Mouse (Mus musculus) midbrain, postnatal 0 days (tissue): ENCODE results near the gene Cdc27. TPM values are rescaled to one million over a fixed set of nuclear protein-coding genes. Genes with fewer than 3 reads are reported as not detected.

Experiments
- ATAC-seq: fragments of 200-750 bp; cut with Nextera tagmentation; 2 replicates; pipeline ENCODE4 v1.8.0; 2017; ENCODE audit warnings: moderate number of reproducible peaks, mild to moderate bottlenecking, moderate TSS enrichment, moderate library complexity; ENCODE audit not compliant: low FRiP score
- DNase-seq: peaks from one replicate; pipeline ENCODE4 v3.0.0-alpha.2; 2015; ENCODE audit warnings: low spot score
- H3K27ac ChIP-seq: fragments of 300-500 bp; sonication (generic); 2 replicates; pipeline ENCODE4 v1.5.1; 2014; ENCODE audit warnings: low read depth, mild to moderate bottlenecking, low read length, mixed read lengths
- H3K27me3 ChIP-seq: fragments of 300-500 bp; sonication (generic); 2 replicates; pipeline ENCODE4 v1.6.1; 2014; ENCODE audit warnings: low read length, control low read depth, mixed read lengths; ENCODE audit not compliant: insufficient read depth
- H3K36me3 ChIP-seq: fragments of 300-500 bp; sonication (generic); 2 replicates; pipeline ENCODE4 v1.6.1; 2014; ENCODE audit warnings: low read length, control low read depth, mixed read lengths; ENCODE audit not compliant: insufficient read depth
- H3K4me1 ChIP-seq: fragments of 300-500 bp; sonication (generic); 2 replicates; pipeline ENCODE4 v1.6.1; 2014; ENCODE audit warnings: mild to moderate bottlenecking, control low read depth, antibody characterized with exemption, low read length, mixed read lengths; ENCODE audit not compliant: insufficient read depth
- H3K4me2 ChIP-seq: fragments of 300-500 bp; sonication (generic); 2 replicates; pipeline ENCODE4 v1.6.1; 2014; ENCODE audit warnings: low read depth, mild to moderate bottlenecking, low read length, mixed read lengths; ENCODE audit not compliant: poor library complexity, severe bottlenecking
- H3K4me3 ChIP-seq: fragments of 300-500 bp; sonication (generic); 2 replicates; pipeline ENCODE4 v1.5.1; 2014; ENCODE audit warnings: low read depth, mild to moderate bottlenecking, low read length, moderate library complexity
- H3K9ac ChIP-seq: fragments of 300-500 bp; sonication (generic); replicated peaks from 2 replicates; pipeline ENCODE4 v1.6.1; 2014; ENCODE audit warnings: mild to moderate bottlenecking, low read length, moderate library complexity, mixed read lengths; ENCODE audit not compliant: poor library complexity, severe bottlenecking
- H3K9me3 ChIP-seq: fragments of 300-500 bp; sonication (generic); 2 replicates; pipeline ENCODE4 v1.6.1; 2016; ENCODE audit warnings: low read length, control low read depth
- CTCF ChIP-seq: IDR thresholded peaks from 2 replicates; pipeline ENCODE4 v1.5.1; 2016; ENCODE audit warnings: antibody characterized with exemption, mild to moderate bottlenecking
- WGBS: fragments of 180-500 bp; shearing (Covaris S2); extraction: QIAGEN DNeasy Blood & Tissue Kit; methylation state at CpG from one replicate; pipeline ENCODE4 v1.1.7; 2014; 5-methylcytosine and 5-hydroxymethylcytosine counted together
- polyA plus RNA-seq: library from polyadenylated mRNA; unstranded; fragments of >200 nt; fragmentation: Nextera tagmentation; extraction: Ambion mirVana; gene quantifications from 2 replicates; pipeline ENCODE4 v1.2.1, GENCODE M21; 2015
- total RNA-seq: library from RNA; depleted of rRNA; stranded (reverse); fragments of >200 nt; gene quantifications from 2 replicates; pipeline ENCODE4 v1.2.3, GENCODE M21; 2014

Cdc27 gene
- total and polyA plus RNA-seq, 2 experiments from 2014 or later = 33.5 to 34.1 TPM

DNA sequence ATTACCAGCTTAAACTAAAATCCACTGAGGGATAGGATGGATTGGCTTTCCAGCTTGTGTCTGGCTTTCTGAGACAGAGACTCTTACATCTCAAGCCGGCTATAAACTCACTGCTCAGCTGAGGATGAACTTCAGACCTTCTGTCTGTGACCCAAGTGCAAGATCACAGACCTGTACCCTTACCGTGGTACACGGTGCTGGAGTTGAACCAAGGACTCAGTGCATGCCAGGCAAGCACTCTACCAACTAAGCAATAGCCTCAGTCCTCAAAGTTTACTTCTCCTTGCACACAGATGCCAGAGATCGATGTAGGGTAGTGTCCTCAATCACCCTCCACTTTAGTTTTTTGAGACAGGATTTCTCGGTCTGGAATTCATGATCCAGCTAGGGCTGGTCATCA is 10.6 kb downstream of the Cdc27 start:
- ATAC-seq (no peak), DNase-seq (no peak)
- no peak overlapping the region for H3K4me3 ChIP-seq
- no peak overlapping the region for H3K9ac ChIP-seq
- no peaks in the 10 kb centered on the region for H3K4me1 ChIP-seq
- 99% methylated on average over 5 of the region's 5 CpGs for WGBS
- H3K27me3 ChIP-seq = no peaks in the 10 kb centered on the region
- no peak overlapping the region for H3K4me2 ChIP-seq
- TF ChIP-seq CTCF = no peak
- H3K36me3 ChIP-seq = no peaks in the 10 kb centered on the region
- H3K27ac ChIP-seq = no peak overlapping the region
- no peaks in the 10 kb centered on the region for H3K9me3 ChIP-seq

DNA sequence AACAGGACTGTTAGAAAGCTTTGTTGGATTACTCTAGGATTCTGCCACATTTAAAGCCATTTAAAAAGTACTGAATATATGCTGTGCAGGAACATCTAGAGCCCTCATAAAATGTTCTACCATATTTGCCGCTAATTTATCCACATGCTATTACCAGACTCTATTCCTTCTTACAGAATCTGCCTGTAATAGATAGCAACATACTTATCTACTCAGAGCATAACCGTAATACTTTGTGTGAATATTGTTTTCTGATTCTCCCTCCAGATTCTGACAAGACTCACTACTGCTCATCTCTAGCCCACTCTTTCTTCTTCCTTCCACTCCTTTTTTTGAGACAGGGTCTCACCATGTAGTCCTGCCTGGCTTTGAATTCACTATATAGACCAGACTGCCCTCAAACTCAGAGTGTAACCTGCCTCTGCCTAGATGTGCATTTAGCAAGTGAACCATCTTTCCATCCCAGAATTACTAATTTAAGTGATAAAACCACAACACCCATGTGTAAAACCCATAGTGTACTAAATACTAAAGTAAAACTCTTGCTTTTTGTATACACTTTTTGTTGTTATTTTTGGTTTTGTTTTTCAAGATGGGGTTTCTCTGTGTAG is 12.4 kb downstream of the Cdc27 start:
- Histone ChIP-seq H3K4me3 (no peak overlapping the region), H3K4me2 (no peak overlapping the region), H3K9me3 (no peaks in the 10 kb centered on the region), H3K4me1 (no peaks in the 10 kb centered on the region), H3K27ac (no peak overlapping the region), H3K9ac (no peak overlapping the region), H3K36me3 (peaks cover 8% of the 10 kb centered on the region; the same call in 1 of the 2 replicates), H3K27me3 (no peaks in the 10 kb centered on the region)
- ATAC-seq (no peak), DNase-seq (no peak)
- TF ChIP-seq CTCF = no peak
- 94% methylated on average over 2 of the region's 2 CpGs for WGBS

DNA sequence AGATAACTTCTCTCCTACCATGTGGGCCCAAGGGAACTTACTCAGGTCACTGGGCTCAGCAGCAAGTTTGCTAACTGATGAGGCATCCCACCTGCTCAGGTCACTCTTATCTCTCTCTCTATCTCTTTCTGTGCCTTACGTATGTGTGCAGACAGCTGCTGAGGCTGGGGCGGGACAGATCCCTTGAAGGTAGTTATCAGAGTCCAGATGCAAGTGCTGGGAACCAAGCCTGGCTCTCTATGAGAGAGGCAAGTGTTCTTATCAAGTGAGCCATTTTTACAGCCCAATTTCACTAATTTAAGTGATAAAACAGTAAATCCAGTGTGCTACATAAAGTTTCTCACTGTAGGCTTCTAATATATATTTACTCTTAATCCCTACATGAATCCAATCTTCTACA is 13.6 kb downstream of the Cdc27 start:
- H3K9ac ChIP-seq = no peak overlapping the region
- H3K4me3 ChIP-seq = no peak overlapping the region
- no peaks in the 10 kb centered on the region for H3K27me3 ChIP-seq
- H3K4me2 ChIP-seq = no peak overlapping the region
- H3K27ac ChIP-seq = no peak overlapping the region
- H3K4me1 ChIP-seq = no peaks in the 10 kb centered on the region
- TF ChIP-seq CTCF = no peak
- H3K36me3 ChIP-seq = peaks cover 10% of the 10 kb centered on the region; the same call in 1 of the 2 replicates
- ATAC-seq (no peak), DNase-seq (no peak)
- no peaks in the 10 kb centered on the region for H3K9me3 ChIP-seq
- WGBS = 98% methylated on average over 2 of the region's 2 CpGs

DNA sequence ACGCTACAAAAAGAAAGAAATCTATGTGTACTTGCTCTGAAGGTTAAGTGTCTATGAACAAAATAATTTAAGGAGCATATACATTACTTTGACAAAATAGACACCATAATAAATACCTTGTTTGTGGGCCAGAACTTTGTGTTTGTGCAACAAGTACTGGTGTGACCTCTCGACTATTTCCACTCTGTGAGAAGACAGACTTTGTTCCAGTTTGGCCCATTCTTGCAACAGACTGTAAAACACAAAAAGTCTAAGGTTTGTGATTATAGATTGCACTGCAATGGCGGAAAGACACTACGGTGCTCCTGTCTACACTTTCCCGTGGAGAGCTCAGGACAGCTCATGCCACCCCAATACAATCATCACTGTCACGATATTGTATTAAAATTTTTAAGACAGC is 24.5 kb downstream of the Cdc27 start:
- TF ChIP-seq CTCF = no peak
- H3K9ac ChIP-seq = no peak overlapping the region
- H3K4me1 ChIP-seq = no peaks in the 10 kb centered on the region
- no peaks in the 10 kb centered on the region for H3K27me3 ChIP-seq
- H3K4me2 ChIP-seq = no peak overlapping the region
- H3K4me3 ChIP-seq = no peak overlapping the region
- peaks cover 32% of the 10 kb centered on the region for H3K36me3 ChIP-seq
- no peaks in the 10 kb centered on the region for H3K9me3 ChIP-seq
- WGBS = 97% methylated on average over 6 of the region's 6 CpGs
- ATAC-seq (no peak), DNase-seq (no peak)
- no peak overlapping the region for H3K27ac ChIP-seq

DNA sequence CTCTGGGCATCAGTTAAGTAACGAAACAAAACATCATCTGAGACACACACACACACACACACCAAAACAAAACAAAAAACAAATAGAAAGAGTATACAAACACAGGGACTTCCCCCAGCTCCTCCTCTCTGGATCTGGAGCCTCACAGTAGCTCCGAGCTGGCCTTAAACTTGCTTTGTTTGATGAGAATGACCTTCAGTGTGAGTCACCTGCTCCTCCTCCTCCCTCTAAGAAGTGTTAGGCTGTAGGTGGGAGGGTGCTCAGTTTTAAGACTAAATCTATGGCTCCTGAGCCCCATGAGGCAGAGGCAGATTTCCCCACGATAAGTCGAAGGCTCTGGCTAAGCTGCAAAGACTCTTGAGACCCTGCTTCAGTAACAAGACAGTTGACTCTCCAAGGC is 38.0 kb downstream of the Cdc27 start:
- no peak for ATAC-seq
- DNase-seq = no peak
- Histone ChIP-seq H3K27ac (no peak overlapping the region), H3K4me3 (no peak overlapping the region), H3K9me3 (no peaks in the 10 kb centered on the region), H3K4me1 (no peaks in the 10 kb centered on the region), H3K4me2 (no peak overlapping the region), H3K9ac (no peak overlapping the region), H3K36me3 (peaks cover 47% of the 10 kb centered on the region), H3K27me3 (no peaks in the 10 kb centered on the region)
- 89% methylated on average over 4 of the region's 4 CpGs for WGBS
- TF ChIP-seq CTCF = no peak

DNA sequence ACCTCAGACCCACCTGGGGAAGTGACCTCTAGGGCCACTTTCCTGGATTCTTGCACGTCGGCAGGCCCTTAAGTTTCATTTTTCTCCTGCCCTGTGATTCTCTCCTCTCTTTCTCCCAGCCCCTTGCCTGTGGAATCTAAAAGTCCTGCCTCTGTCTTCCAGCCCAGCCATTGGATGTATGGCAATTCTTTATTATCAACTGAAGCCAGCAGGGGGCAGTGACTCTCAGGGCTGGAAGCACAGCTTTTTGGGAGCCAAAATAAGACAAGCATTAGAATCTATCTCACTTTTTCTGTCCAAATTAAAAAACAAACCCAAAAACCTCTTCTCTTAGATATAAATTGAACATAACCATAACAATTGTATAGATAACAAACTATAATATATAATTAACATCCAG is 39.8 kb downstream of the Cdc27 start:
- no peak overlapping the region for H3K4me3 ChIP-seq
- H3K27me3 ChIP-seq = no peaks in the 10 kb centered on the region
- no peaks in the 10 kb centered on the region for H3K9me3 ChIP-seq
- no peaks in the 10 kb centered on the region for H3K4me1 ChIP-seq
- no peak overlapping the region for H3K27ac ChIP-seq
- TF ChIP-seq CTCF = peak; percentile 71
- H3K36me3 ChIP-seq = peaks cover 47% of the 10 kb centered on the region
- H3K4me2 ChIP-seq = no peak overlapping the region
- WGBS = 95% methylated on average over 2 of the region's 2 CpGs
- ATAC-seq = no peak
- peak; percentile 32 for DNase-seq
- H3K9ac ChIP-seq = no peak overlapping the region
